Mouse (Mus musculus) forebrain, embryonic 12.5 days (tissue): ENCODE measurements at regions not wholly inside any gene's neighbourhood (a gene's known extent, or its start where the extent isn't known, plus 50 kb on each side); places are given as distances from the start of the nearest gene placed in this dataset. TPM values are rescaled to one million over a fixed set of nuclear protein-coding genes. Genes with fewer than 3 reads are reported as not detected.

ENCODE experiments used
- microRNA-seq: library from miRNA; unstranded; fragments of <30 nt; microRNA quantifications from one replicate; pipeline ENCODE4, GENCODE M21; 2017

Small RNAs in the stretch of these regions (microRNA-seq; reads per million reads assigned to microRNA genes)
- gene Mir6343: not detected
